Mouse (Mus musculus): Measurements from ENCODE around the gene Cant1. TPM values are rescaled to one million over a fixed set of nuclear protein-coding genes. Genes with fewer than 3 reads are reported as not detected.

The Cant1 gene
- polyA plus RNA-seq, 1 experiment from 2014 or later: 27.5 TPM

DNA sequence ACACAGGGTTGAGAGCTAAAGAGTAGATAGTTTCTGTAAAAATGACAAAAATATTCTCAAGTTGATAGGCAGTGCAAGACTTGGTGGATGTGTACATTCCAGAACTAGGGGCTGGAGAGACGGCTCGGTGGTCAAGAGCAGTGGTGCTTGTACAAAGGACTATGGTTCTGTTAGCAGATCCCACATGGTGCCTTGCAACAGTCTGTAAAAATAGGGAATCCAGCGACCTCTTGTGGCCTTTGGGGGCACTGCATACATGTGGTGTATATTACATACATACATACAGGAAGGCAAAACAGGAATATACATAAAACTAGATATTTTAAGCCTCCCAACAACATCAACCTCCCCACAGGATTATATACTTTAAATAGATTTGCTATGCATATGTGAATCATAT lies 50.6 kb downstream of the Cant1 start:
- ATAC-seq (ENCODE audit: low FRiP score, low TSS enrichment) (no peak), DNase-seq (no peak)
- 60% methylated on average over 3 of the region's 3 CpGs for WGBS

GRCm38 (mm10) chr11:118366559-118366958 lies 52.3 kb downstream of the Cant1 start:
- no peaks in the 10 kb centered on the region for H3K4me1 ChIP-seq (ENCODE audit: control insufficient read depth, insufficient read depth, low read length)
- no peak overlapping the region for H3K4me3 ChIP-seq (replicated peaks; ENCODE audit: low read depth, low read length)
- no peaks in the 10 kb centered on the region for H3K27me3 ChIP-seq (ENCODE audit: control insufficient read depth, insufficient read depth, low read length)
- ATAC-seq (ENCODE audit: low FRiP score, low TSS enrichment): no peak
- DNase-seq: no peak
- H3K9me3 ChIP-seq (ENCODE audit: control insufficient read depth, low read length): no peaks in the 10 kb centered on the region
- H3K4me2 ChIP-seq (ENCODE audit: low read length): no peak overlapping the region
- WGBS: 84% methylated on average over 8 of the region's 8 CpGs
- no peaks in the 10 kb centered on the region for H3K36me3 ChIP-seq (ENCODE audit: control insufficient read depth, insufficient read depth, low read length)
- no peak overlapping the region for H3K27ac ChIP-seq (replicated peaks; ENCODE audit: low read depth, low read length)
- no peak overlapping the region for H3K9ac ChIP-seq (replicated peaks; ENCODE audit: low read length)

More for the DNA sequence above, 50.6 kb downstream of the Cant1 start:
- no peaks in the 10 kb centered on the region for H3K9me3 ChIP-seq (ENCODE audit: control insufficient read depth, low read length)
- no peaks in the 10 kb centered on the region for H3K36me3 ChIP-seq (ENCODE audit: control insufficient read depth, insufficient read depth, low read length)
- H3K27me3 ChIP-seq (ENCODE audit: control insufficient read depth, insufficient read depth, low read length): no peaks in the 10 kb centered on the region
- H3K4me1 ChIP-seq (ENCODE audit: control insufficient read depth, insufficient read depth, low read length): no peaks in the 10 kb centered on the region
- H3K4me3 ChIP-seq (replicated peaks; ENCODE audit: low read depth, low read length): no peak overlapping the region
- H3K27ac ChIP-seq (replicated peaks; ENCODE audit: low read depth, low read length): no peak overlapping the region
- H3K9ac ChIP-seq (replicated peaks; ENCODE audit: low read length): no peak overlapping the region
- H3K4me2 ChIP-seq (ENCODE audit: low read length): no peak overlapping the region

DNA sequence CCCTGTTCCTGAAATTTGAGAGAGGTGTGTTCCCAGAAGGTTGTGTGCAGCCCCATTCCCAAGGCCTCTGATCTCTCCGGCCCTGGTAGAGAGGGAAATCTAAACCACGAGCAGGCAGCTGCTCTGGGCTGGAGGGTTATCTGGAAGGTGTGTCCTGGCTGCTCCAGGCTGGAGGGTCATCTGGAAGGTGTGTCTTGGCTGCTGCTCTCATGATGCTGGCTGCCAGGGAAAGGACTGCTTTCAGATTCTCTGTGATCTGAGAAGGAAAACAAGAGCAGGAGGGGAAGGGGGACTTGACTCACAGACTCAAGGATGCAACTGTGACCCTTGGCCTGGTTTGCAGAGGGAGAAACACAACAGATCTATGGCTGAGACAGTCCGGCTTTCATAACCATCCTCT lies 52.8 kb downstream of the Cant1 start:
- H3K4me2 ChIP-seq (ENCODE audit: low read length): no peak overlapping the region
- no peak for ATAC-seq (ENCODE audit: low FRiP score, low TSS enrichment)

DNA sequence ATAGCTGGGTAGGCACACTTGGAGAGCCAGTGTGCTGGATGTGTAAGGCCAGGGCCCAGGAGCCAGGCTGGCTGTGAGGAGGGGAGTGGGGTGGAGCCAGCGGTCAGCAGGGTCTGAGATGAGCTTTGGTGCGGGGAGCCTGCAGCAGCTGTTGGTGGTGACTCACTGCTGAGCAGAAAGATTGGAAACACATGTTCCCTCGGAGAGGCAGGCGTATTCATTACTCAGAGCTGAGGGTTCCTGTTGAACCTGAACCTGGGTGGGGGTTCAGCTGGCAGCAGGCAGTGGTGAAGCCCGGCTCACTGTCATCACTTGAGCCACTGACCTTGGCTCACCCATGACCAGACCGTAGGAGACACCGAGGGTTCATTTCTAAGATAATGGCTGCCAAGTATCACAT lies 53.7 kb downstream of the Cant1 start:
- no peak overlapping the region for H3K9ac ChIP-seq (replicated peaks; ENCODE audit: low read length)
- H3K27ac ChIP-seq (replicated peaks; ENCODE audit: low read depth, low read length): no peak overlapping the region
- no peaks in the 10 kb centered on the region for H3K36me3 ChIP-seq (ENCODE audit: control insufficient read depth, insufficient read depth, low read length)
- no peak for DNase-seq
- H3K9me3 ChIP-seq (ENCODE audit: control insufficient read depth, low read length): no peaks in the 10 kb centered on the region
- H3K4me3 ChIP-seq (replicated peaks; ENCODE audit: low read depth, low read length): no peak overlapping the region
- no peak overlapping the region for H3K4me2 ChIP-seq (ENCODE audit: low read length)
- WGBS: 90% methylated on average over 7 of the region's 7 CpGs
- no peaks in the 10 kb centered on the region for H3K27me3 ChIP-seq (ENCODE audit: control insufficient read depth, insufficient read depth, low read length)
- ATAC-seq (ENCODE audit: low FRiP score, low TSS enrichment): no peak
- no peaks in the 10 kb centered on the region for H3K4me1 ChIP-seq (ENCODE audit: control insufficient read depth, insufficient read depth, low read length)

More for the DNA sequence above, 52.8 kb downstream of the Cant1 start:
- no peak for DNase-seq
- Histone ChIP-seq H3K36me3 (ENCODE audit: control insufficient read depth, insufficient read depth, low read length) (no peaks in the 10 kb centered on the region), H3K4me3 (replicated peaks; ENCODE audit: low read depth, low read length) (no peak overlapping the region), H3K9me3 (ENCODE audit: control insufficient read depth, low read length) (no peaks in the 10 kb centered on the region), H3K27ac (replicated peaks; ENCODE audit: low read depth, low read length) (no peak overlapping the region), H3K9ac (replicated peaks; ENCODE audit: low read length) (no peak overlapping the region), H3K27me3 (ENCODE audit: control insufficient read depth, insufficient read depth, low read length) (no peaks in the 10 kb centered on the region), H3K4me1 (ENCODE audit: control insufficient read depth, insufficient read depth, low read length) (no peaks in the 10 kb centered on the region)
- whole genome bisulfite sequencing: 75% methylated on average over 3 of the region's 3 CpGs

DNA sequence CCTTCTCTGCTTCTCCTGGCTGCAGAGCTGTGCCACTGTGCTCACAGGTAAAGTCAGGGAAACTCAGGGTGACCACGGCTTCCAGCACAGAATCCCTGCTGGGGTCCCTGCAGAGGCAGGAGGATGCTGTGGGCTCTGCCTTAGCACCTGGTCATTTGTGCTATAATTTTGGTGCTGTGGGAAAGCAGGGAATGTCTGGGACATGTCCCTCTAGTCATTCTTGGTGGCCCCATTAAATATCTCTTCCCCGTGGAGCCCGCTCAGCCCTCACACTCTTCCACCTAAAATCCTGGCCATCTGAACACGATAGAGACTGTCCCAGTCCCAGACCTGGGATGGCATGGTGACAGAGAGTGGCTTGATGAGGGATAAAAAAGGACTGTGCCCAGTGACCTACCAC lies 54.9 kb downstream of the Cant1 start:
- no peaks in the 10 kb centered on the region for H3K36me3 ChIP-seq (ENCODE audit: control insufficient read depth, insufficient read depth, low read length)

GRCm38 (mm10) chr11:118362971-118363518 lies 55.8 kb downstream of the Cant1 start:
- H3K9ac ChIP-seq (replicated peaks; ENCODE audit: low read length): peak overlapping the region; percentile 36; the same call in 1 of the 2 replicates
- no peak for ATAC-seq (ENCODE audit: low FRiP score, low TSS enrichment)
- H3K9me3 ChIP-seq (ENCODE audit: control insufficient read depth, low read length): no peaks in the 10 kb centered on the region
- no peak overlapping the region for H3K4me3 ChIP-seq (replicated peaks; ENCODE audit: low read depth, low read length)
- WGBS: 11% methylated on average over 8 of the region's 8 CpGs
- H3K36me3 ChIP-seq (ENCODE audit: control insufficient read depth, insufficient read depth, low read length): no peaks in the 10 kb centered on the region
- H3K4me1 ChIP-seq (ENCODE audit: control insufficient read depth, insufficient read depth, low read length): no peaks in the 10 kb centered on the region
- no peak overlapping the region for H3K27ac ChIP-seq (replicated peaks; ENCODE audit: low read depth, low read length)
- H3K4me2 ChIP-seq (ENCODE audit: low read length): no peak overlapping the region
- DNase-seq: peak; percentile 39
- no peaks in the 10 kb centered on the region for H3K27me3 ChIP-seq (ENCODE audit: control insufficient read depth, insufficient read depth, low read length)

More for the DNA sequence above, 54.9 kb downstream of the Cant1 start:
- Histone ChIP-seq H3K4me1 (ENCODE audit: control insufficient read depth, insufficient read depth, low read length) (no peaks in the 10 kb centered on the region), H3K4me3 (replicated peaks; ENCODE audit: low read depth, low read length) (no peak overlapping the region), H3K27ac (replicated peaks; ENCODE audit: low read depth, low read length) (no peak overlapping the region), H3K9ac (replicated peaks; ENCODE audit: low read length) (no peak overlapping the region), H3K27me3 (ENCODE audit: control insufficient read depth, insufficient read depth, low read length) (no peaks in the 10 kb centered on the region), H3K9me3 (ENCODE audit: control insufficient read depth, low read length) (no peaks in the 10 kb centered on the region), H3K4me2 (ENCODE audit: low read length) (no peak overlapping the region)
- WGBS: 88% methylated on average over 4 of the region's 4 CpGs
- DNase-seq: no peak
- ATAC-seq (ENCODE audit: low FRiP score, low TSS enrichment): no peak

- Histone ChIP-seq H3K4me3 (replicated peaks; ENCODE audit: low read depth, low read length) (no peak overlapping the region), H3K27ac (replicated peaks; ENCODE audit: low read depth, low read length) (no peak overlapping the region), H3K4me1 (ENCODE audit: control insufficient read depth, insufficient read depth, low read length) (no peaks in the 10 kb centered on the region), H3K4me2 (ENCODE audit: low read length) (no peak overlapping the region), H3K36me3 (ENCODE audit: control insufficient read depth, insufficient read depth, low read length) (no peaks in the 10 kb centered on the region), H3K27me3 (ENCODE audit: control insufficient read depth, insufficient read depth, low read length) (no peaks in the 10 kb centered on the region), H3K9me3 (ENCODE audit: control insufficient read depth, low read length) (no peaks in the 10 kb centered on the region), H3K9ac (replicated peaks; ENCODE audit: low read length) (no peak overlapping the region)
- WGBS: 67% methylated on average over 1 of the region's 1 CpGs
- ATAC-seq (ENCODE audit: low FRiP score, low TSS enrichment) (no peak), DNase-seq (no peak)
Measured at GRCm38 (mm10) chr11:118362501-118362900, 56.4 kb downstream of the Cant1 start.

DNA sequence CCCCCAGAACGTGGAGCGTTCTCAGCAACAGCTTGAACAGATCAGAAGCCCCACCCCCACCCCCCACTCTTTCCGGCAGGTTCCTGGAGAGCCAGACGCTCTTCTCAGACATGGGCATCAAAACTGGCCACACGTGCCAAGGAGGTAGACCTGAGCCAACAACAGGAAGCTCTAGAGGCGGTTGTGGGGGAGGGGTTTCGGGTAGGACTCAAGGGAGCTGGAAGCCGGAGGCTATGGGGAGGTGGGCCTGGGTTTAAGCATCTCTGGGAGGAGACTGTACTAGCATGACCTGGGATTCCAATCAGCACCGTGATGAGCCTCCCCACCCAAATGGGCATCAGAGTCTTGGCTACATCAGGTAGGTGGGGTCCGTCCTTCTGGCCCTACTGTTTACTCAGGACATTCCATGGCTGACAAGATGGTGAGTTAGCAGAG lies 58.0 kb downstream of the Cant1 start:
- H3K9ac ChIP-seq (replicated peaks; ENCODE audit: low read length): no peak overlapping the region
- WGBS: 81% methylated on average over 10 of the region's 10 CpGs
- H3K36me3 ChIP-seq (ENCODE audit: control insufficient read depth, insufficient read depth, low read length): no peaks in the 10 kb centered on the region
- no peak overlapping the region for H3K27ac ChIP-seq (replicated peaks; ENCODE audit: low read depth, low read length)
- ATAC-seq (ENCODE audit: low FRiP score, low TSS enrichment) (no peak), DNase-seq (no peak)
- no peak overlapping the region for H3K4me2 ChIP-seq (ENCODE audit: low read length)
- no peaks in the 10 kb centered on the region for H3K9me3 ChIP-seq (ENCODE audit: control insufficient read depth, low read length)
- no peaks in the 10 kb centered on the region for H3K27me3 ChIP-seq (ENCODE audit: control insufficient read depth, insufficient read depth, low read length)
- H3K4me3 ChIP-seq (replicated peaks; ENCODE audit: low read depth, low read length): no peak overlapping the region
- H3K4me1 ChIP-seq (ENCODE audit: control insufficient read depth, insufficient read depth, low read length): no peaks in the 10 kb centered on the region

- H3K9ac ChIP-seq (replicated peaks; ENCODE audit: low read length): no peak overlapping the region
- no peak overlapping the region for H3K4me2 ChIP-seq (ENCODE audit: low read length)
- H3K9me3 ChIP-seq (ENCODE audit: control insufficient read depth, low read length): no peaks in the 10 kb centered on the region
- no peak for DNase-seq
- no peak overlapping the region for H3K27ac ChIP-seq (replicated peaks; ENCODE audit: low read depth, low read length)
- H3K36me3 ChIP-seq (ENCODE audit: control insufficient read depth, insufficient read depth, low read length): no peaks in the 10 kb centered on the region
- ATAC-seq (ENCODE audit: low FRiP score, low TSS enrichment): no peak
- no peak overlapping the region for H3K4me3 ChIP-seq (replicated peaks; ENCODE audit: low read depth, low read length)
- 0 out of 2 replicates have a peak, but pooled peaks cover 2% of the 10 kb centered on the region for H3K4me1 ChIP-seq (ENCODE audit: control insufficient read depth, insufficient read depth, low read length)
- WGBS: 86% methylated on average over 7 of the region's 7 CpGs
- H3K27me3 ChIP-seq (ENCODE audit: control insufficient read depth, insufficient read depth, low read length): no peaks in the 10 kb centered on the region
Measured at GRCm38 (mm10) chr11:118360491-118360890, 58.4 kb downstream of the Cant1 start.
